Mouse (Mus musculus): ENCODE measurements around the gene Rnf123.

Gene Rnf123

GRCm38 (mm10) chr9:108062142-108062541 lies 21.0 kb downstream of the Rnf123 start:
- in situ Hi-C loops (cut with MboI) = no loop called here

- in situ Hi-C loops (cut with MboI) = no loop called here
Measured at GRCm38 (mm10) chr9:108058291-108058690, 24.9 kb downstream of the Rnf123 start.

GRCm38 (mm10) chr9:108057262-108057562 lies 25.9 kb downstream of the Rnf123 start:
- in situ Hi-C loops (cut with MboI) = no loop called here

- in situ Hi-C loops (cut with MboI) = no loop called here
Measured at GRCm38 (mm10) chr9:108056361-108057261, 26.5 kb downstream of the Rnf123 start.

GRCm38 (mm10) chr9:108055661-108056237 lies 27.4 kb downstream of the Rnf123 start:
- in situ Hi-C loops (cut with MboI) = no loop called here

GRCm38 (mm10) chr9:108055061-108055460 lies 28.1 kb downstream of the Rnf123 start:
- in situ Hi-C loops (cut with MboI) = no loop called here

- in situ Hi-C loops (cut with MboI) = no loop called here
Measured at GRCm38 (mm10) chr9:108054331-108055040, 28.7 kb downstream of the Rnf123 start.

- in situ Hi-C loops (cut with MboI) = no loop called here
Measured at GRCm38 (mm10) chr9:108053665-108054225, 29.4 kb downstream of the Rnf123 start.

- in situ Hi-C loops (cut with MboI) = no loop called here
Measured at GRCm38 (mm10) chr9:108052885-108053664, 30.1 kb downstream of the Rnf123 start, which contains the start of gene Amigo3. Gene Amigo3, plus strand, starts transcription at chr9:108053159.

- in situ Hi-C loops (cut with MboI) = no loop called here
Measured at GRCm38 (mm10) chr9:108052411-108052810, 30.7 kb downstream of the Rnf123 start.

- in situ Hi-C loops (cut with MboI) = no loop called here
Measured at GRCm38 (mm10) chr9:108051931-108052220, 31.3 kb downstream of the Rnf123 start.

- in situ Hi-C loops (cut with MboI) = no loop called here
Measured at GRCm38 (mm10) chr9:108051184-108051930, 31.8 kb downstream of the Rnf123 start.

- in situ Hi-C loops (cut with MboI) = no loop called here
Measured at GRCm38 (mm10) chr9:108049561-108050251, 33.4 kb downstream of the Rnf123 start.

GRCm38 (mm10) chr9:108049016-108049455 lies 34.1 kb downstream of the Rnf123 start, which contains the start of gene Gmppb:
Gene Gmppb, plus strand, starts transcription at chr9:108049242.
- in situ Hi-C loops (cut with MboI) = no loop called here

- in situ Hi-C loops (cut with MboI) = no loop called here
Measured at GRCm38 (mm10) chr9:108048566-108048955, 34.6 kb downstream of the Rnf123 start.

GRCm38 (mm10) chr9:108047601-108048565 lies 35.3 kb downstream of the Rnf123 start:
- in situ Hi-C loops (cut with MboI) = no loop called here

- in situ Hi-C loops (cut with MboI) = no loop called here
Measured at GRCm38 (mm10) chr9:108046582-108046981, 36.6 kb downstream of the Rnf123 start.

- in situ Hi-C loops (cut with MboI) = no loop called here
Measured at GRCm38 (mm10) chr9:108044751-108045492, 38.2 kb downstream of the Rnf123 start.
